Mouse (Mus musculus) forebrain, postnatal 0 days (tissue): Measurements from ENCODE around the gene Dlgap4. TPM values are rescaled to one million over a fixed set of nuclear protein-coding genes. Genes with fewer than 3 reads are reported as not detected.

Experiments
- ATAC-seq: fragments of 200-750 bp; cut with Nextera tagmentation; 2 replicates; pipeline ENCODE4 v1.8.0; 2017; ENCODE audit warnings: mild to moderate bottlenecking, moderate library complexity
- DNase-seq: peaks from one replicate; pipeline ENCODE4 v3.0.0-alpha.2; 2015
- H3K27ac ChIP-seq: fragments of 300-500 bp; sonication (generic); 2 replicates; pipeline ENCODE4 v1.5.1; 2014; ENCODE audit warnings: low read depth, mild to moderate bottlenecking, antibody characterized with exemption, low read length, moderate library complexity, mixed read lengths
- H3K27me3 ChIP-seq: fragments of 300-500 bp; sonication (generic); 2 replicates; pipeline ENCODE4 v1.6.1; 2014; ENCODE audit warnings: mild to moderate bottlenecking, low read length, mixed read lengths; ENCODE audit not compliant: insufficient read depth
- H3K36me3 ChIP-seq: fragments of 300-500 bp; sonication (generic); 2 replicates; pipeline ENCODE4 v1.6.1; 2014; ENCODE audit warnings: mild to moderate bottlenecking, moderate library complexity; ENCODE audit not compliant: insufficient read depth
- H3K4me1 ChIP-seq: fragments of 300-500 bp; sonication (generic); 2 replicates; pipeline ENCODE4 v1.6.1; 2014; ENCODE audit warnings: antibody characterized with exemption; ENCODE audit not compliant: insufficient read depth
- H3K4me2 ChIP-seq: fragments of 300-500 bp; sonication (generic); 2 replicates; pipeline ENCODE4 v1.6.1; 2014; ENCODE audit warnings: low read depth, mild to moderate bottlenecking, moderate library complexity
- H3K4me3 ChIP-seq: fragments of 300-500 bp; sonication (generic); 2 replicates; pipeline ENCODE4 v1.5.1; 2014; ENCODE audit warnings: low read depth, low read length, mixed read lengths
- H3K9ac ChIP-seq: fragments of 300-500 bp; sonication (generic); 2 replicates; pipeline ENCODE4 v1.6.1; 2014; ENCODE audit warnings: mild to moderate bottlenecking
- H3K9me3 ChIP-seq: fragments of 300-500 bp; sonication (generic); 2 replicates; pipeline ENCODE4 v1.6.1; 2016; ENCODE audit warnings: low read length
- CTCF ChIP-seq: sonication (generic); IDR thresholded peaks from 2 replicates; pipeline ENCODE4 v1.5.1; 2016; ENCODE audit warnings: antibody characterized with exemption, control low read depth, low read depth
- WGBS: fragments of 180-500 bp; shearing (Covaris S2); extraction: QIAGEN DNeasy Blood & Tissue Kit; methylation state at CpG from one replicate; pipeline ENCODE4 v1.1.7; 2014; 5-methylcytosine and 5-hydroxymethylcytosine counted together
- polyA plus RNA-seq: library from polyadenylated mRNA; unstranded; fragments of >200 nt; fragmentation: Nextera tagmentation; extraction: Ambion mirVana; gene quantifications from 2 replicates; pipeline ENCODE4 v1.2.1, GENCODE M21; 2015
- total RNA-seq: library from RNA; depleted of rRNA; stranded (reverse); fragments of >200 nt; gene quantifications from 2 replicates; pipeline ENCODE4 v1.2.3, GENCODE M21; 2014

Dlgap4 gene
- total and polyA plus RNA-seq, 2 experiments from 2014 or later = 218 to 354 TPM

DNA sequence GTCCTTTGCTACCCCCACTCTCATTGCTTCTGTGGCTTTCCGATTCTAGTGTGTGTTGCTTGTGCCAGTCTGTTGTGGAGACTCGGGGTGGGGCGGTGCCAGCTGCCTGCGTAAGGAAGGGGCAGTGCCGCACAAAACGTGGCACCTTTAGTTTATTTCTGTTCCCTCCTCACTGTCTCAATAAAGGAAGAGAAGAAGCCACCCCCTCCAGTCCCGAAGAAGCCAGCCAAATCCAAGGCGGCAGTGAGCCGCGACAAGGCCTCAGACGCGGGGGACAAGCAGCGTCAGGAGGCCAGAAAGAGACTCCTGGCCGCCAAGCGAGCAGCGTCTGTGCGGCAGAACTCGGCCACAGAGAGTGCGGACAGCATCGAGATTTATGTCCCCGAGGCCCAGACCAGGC, 149.0 kb downstream of the Dlgap4 start:
- H3K4me1 ChIP-seq = no peaks in the 10 kb centered on the region
- H3K9me3 ChIP-seq = no peaks in the 10 kb centered on the region
- H3K4me3 ChIP-seq = no peak overlapping the region
- H3K36me3 ChIP-seq = peaks cover 74% of the 10 kb centered on the region
- H3K4me2 ChIP-seq = no peak overlapping the region
- 86% methylated on average over 21 of the region's 21 CpGs for WGBS
- no peak for ATAC-seq
- no peak for DNase-seq
- H3K27ac ChIP-seq = no peak overlapping the region
- no peak overlapping the region for H3K9ac ChIP-seq
- H3K27me3 ChIP-seq = no peaks in the 10 kb centered on the region
- no peak for TF ChIP-seq CTCF

DNA sequence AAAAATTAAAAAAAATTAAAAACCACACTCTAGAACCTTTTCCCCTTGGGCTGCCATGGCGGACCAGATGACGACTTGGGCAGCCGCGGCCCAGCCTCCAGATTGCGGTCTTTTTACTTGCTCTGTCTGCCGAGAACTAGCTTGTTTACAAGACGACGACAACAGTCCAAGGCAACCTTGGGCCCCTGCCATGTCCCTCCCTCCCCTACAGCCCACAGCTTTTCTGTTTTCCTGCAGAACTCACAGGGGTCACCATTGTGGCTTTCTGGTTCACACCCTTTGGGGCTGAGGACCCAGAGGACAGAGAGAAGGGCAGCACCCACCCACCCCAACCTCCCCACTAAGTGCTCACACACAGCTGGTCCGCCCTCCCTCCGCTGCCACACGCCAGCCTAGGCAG, 149.6 kb downstream of the Dlgap4 start:
- DNase-seq = no peak
- H3K27me3 ChIP-seq = no peaks in the 10 kb centered on the region
- H3K4me2 ChIP-seq = no peak overlapping the region
- peaks cover 68% of the 10 kb centered on the region for H3K36me3 ChIP-seq
- H3K27ac ChIP-seq = no peak overlapping the region
- no peaks in the 10 kb centered on the region for H3K9me3 ChIP-seq
- no peak overlapping the region for H3K9ac ChIP-seq
- no peaks in the 10 kb centered on the region for H3K4me1 ChIP-seq
- no peak for TF ChIP-seq CTCF
- H3K4me3 ChIP-seq = no peak overlapping the region
- peak; percentile 27 for ATAC-seq
- WGBS = 68% methylated on average over 11 of the region's 11 CpGs

DNA sequence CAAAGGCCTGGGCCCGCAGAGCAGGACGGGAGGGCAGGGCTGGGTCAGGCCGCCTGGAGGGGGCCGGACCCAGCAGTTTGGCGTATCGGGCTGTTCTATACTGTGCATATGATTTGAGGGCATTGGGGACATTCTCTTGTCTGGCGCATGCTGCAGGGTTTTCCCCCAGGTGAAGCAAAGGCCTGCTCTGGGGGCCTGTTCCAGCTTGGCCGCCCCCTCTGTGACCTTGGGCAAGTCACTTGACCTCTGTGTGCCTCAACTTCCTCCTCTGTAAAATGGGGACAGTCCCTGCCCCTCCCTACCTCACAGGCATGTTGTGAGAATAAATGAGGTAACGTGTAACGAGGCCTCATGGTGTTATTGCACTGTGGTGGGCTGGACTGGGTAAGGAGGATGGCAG, 150.5 kb downstream of the Dlgap4 start:
- WGBS = 92% methylated on average over 10 of the region's 10 CpGs
- no peak overlapping the region for H3K9ac ChIP-seq
- no peak for DNase-seq

DNA sequence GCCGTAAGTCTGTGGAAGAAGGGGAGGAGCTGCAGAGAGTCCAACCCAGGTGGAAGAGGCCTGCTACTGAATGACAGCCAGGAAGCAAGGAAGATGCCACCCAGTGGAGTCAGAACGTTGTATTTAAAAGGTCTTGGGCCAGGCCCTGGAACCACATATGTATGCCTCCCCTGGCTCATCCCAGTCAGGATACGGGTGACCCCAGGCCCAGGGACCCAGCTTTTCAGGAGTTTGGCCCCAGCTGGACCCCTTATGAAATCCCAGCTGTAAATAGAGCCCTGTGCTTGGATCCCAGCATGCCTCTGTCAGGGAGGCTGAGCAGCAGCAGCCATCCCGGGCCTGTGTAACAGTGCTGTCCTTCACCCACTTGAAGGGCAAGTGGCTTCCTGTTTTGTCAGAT, 151.2 kb downstream of the Dlgap4 start:
- no peak for TF ChIP-seq CTCF
- ATAC-seq (no peak), DNase-seq (no peak)
- no peaks in the 10 kb centered on the region for H3K27me3 ChIP-seq
- WGBS = 78% methylated on average over 4 of the region's 4 CpGs
- H3K9ac ChIP-seq = no peak overlapping the region
- no peaks in the 10 kb centered on the region for H3K9me3 ChIP-seq
- H3K4me3 ChIP-seq = no peak overlapping the region
- H3K4me1 ChIP-seq = no peaks in the 10 kb centered on the region
- H3K36me3 ChIP-seq = peaks cover 52% of the 10 kb centered on the region
- H3K27ac ChIP-seq = peak overlapping the region; percentile 35; the same call in 1 of the 2 replicates
- H3K4me2 ChIP-seq = no peak overlapping the region

More for the DNA sequence above, 150.5 kb downstream of the Dlgap4 start:
- Histone ChIP-seq H3K9me3 (no peaks in the 10 kb centered on the region), H3K36me3 (peaks cover 59% of the 10 kb centered on the region), H3K4me1 (no peaks in the 10 kb centered on the region), H3K27ac (no peak overlapping the region), H3K4me3 (no peak overlapping the region), H3K27me3 (no peaks in the 10 kb centered on the region), H3K4me2 (no peak overlapping the region)
- no peak for TF ChIP-seq CTCF
- ATAC-seq = peak; percentile 14; the same call in 1 of the 2 replicates

DNA sequence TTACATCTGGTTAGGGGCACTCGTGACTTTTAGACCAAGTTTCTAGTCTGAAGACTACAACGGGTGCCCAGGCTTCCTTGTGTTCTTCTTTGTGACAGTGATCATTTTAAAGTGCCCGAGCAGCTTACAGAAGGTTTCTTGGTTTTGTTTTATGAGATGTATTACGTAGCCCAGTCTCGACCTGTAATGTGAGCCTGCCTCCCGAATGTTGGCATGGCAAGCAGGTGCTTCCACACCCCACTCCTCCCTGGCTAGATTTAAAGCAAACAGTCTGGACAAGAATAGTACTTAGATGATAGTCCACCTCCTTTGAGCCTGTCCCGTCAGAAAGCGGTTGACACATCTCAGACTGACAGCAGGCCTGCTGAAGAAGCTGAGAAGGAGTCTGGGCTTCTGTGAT, 152.1 kb downstream of the Dlgap4 start:
- Histone ChIP-seq H3K27ac (no peak overlapping the region), H3K4me1 (no peaks in the 10 kb centered on the region), H3K4me2 (no peak overlapping the region), H3K27me3 (no peaks in the 10 kb centered on the region), H3K4me3 (no peak overlapping the region), H3K9ac (no peak overlapping the region), H3K36me3 (peaks cover 43% of the 10 kb centered on the region), H3K9me3 (no peaks in the 10 kb centered on the region)
- ATAC-seq (no peak), DNase-seq (no peak)
- WGBS = 83% methylated on average over 8 of the region's 8 CpGs
- TF ChIP-seq CTCF = no peak

DNA sequence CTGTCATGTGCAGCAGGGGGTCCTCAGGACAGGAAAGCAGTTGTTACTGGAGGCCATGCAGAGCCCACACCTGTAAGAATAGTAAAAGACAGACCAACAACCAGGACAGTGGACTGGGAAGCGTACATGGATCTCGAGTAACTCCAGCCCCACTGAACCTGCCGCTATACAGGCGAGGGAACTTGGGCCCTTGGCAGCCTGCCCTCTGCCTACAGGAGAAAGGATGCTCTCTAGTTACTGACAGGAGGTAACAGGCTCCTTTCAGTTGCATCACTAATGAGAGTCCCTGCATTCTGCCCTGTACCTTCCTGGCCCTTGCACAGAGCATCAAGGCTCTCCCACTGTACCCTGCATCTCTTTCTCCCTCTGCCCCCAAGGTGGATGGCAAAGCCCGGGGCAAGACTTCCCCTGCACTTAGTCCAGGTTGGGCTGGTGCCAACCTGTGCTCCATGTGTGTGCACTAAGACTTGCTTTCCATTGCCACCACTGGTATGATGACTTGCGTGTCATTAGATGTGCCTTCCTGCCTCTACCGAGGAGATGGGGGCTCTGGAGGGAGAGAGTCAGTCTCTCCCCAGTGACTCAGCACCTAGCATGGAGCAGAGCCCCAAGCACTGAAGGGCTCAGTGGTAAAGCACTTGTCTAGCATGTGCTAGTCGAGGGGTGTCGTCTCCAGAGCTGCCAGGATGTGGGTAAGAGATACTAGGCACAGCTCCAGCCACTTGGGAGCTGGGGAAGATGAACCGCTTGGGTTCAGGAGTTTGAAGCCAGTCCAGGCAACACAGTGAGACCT, 152.9 kb downstream of the Dlgap4 start:
- H3K27ac ChIP-seq = no peak overlapping the region
- H3K4me3 ChIP-seq = no peak overlapping the region
- H3K4me1 ChIP-seq = no peaks in the 10 kb centered on the region
- ATAC-seq (0 out of 2 replicates have a peak, but pooled peaks have one; percentile 7), DNase-seq (no peak)
- TF ChIP-seq CTCF = no peak
- peaks cover 35% of the 10 kb centered on the region for H3K36me3 ChIP-seq
- H3K4me2 ChIP-seq = no peak overlapping the region
- H3K27me3 ChIP-seq = no peaks in the 10 kb centered on the region
- no peak overlapping the region for H3K9ac ChIP-seq
- no peaks in the 10 kb centered on the region for H3K9me3 ChIP-seq
- 61% methylated on average over 10 of the region's 10 CpGs for WGBS

DNA sequence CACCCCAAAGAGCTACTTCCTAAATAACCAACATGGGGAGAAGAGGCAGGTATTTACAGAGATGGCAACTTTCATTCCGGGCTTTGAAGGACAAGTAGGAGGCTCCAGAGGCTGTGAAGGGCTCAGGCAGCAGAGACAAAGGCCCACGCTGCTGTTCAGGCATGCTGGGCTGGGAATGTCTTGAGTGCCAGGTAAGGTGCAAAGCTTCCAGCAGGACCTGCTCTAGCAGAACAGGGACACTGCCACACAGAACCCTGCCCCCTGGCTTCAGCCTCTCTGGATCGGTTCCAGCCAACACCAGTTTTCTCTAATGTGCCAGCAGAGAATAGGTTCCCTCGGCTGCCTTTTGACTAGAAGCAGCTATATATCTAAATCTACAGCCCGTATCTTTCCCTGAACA, 153.6 kb downstream of the Dlgap4 start:
- no peak for TF ChIP-seq CTCF
- H3K4me2 ChIP-seq = no peak overlapping the region
- peaks cover 28% of the 10 kb centered on the region for H3K36me3 ChIP-seq
- DNase-seq (no peak), ATAC-seq (no peak)
- no peak overlapping the region for H3K4me3 ChIP-seq
- no peaks in the 10 kb centered on the region for H3K9me3 ChIP-seq
- peak overlapping the region; percentile 29; the same call in 1 of the 2 replicates for H3K27ac ChIP-seq
- H3K4me1 ChIP-seq = no peaks in the 10 kb centered on the region
- no peaks in the 10 kb centered on the region for H3K27me3 ChIP-seq
- no peak overlapping the region for H3K9ac ChIP-seq
- 56% methylated on average over 5 of the region's 5 CpGs for WGBS
